Comparison of ENCODE assay signal across 8 mouse cellular contexts in the genomic region with DNA sequence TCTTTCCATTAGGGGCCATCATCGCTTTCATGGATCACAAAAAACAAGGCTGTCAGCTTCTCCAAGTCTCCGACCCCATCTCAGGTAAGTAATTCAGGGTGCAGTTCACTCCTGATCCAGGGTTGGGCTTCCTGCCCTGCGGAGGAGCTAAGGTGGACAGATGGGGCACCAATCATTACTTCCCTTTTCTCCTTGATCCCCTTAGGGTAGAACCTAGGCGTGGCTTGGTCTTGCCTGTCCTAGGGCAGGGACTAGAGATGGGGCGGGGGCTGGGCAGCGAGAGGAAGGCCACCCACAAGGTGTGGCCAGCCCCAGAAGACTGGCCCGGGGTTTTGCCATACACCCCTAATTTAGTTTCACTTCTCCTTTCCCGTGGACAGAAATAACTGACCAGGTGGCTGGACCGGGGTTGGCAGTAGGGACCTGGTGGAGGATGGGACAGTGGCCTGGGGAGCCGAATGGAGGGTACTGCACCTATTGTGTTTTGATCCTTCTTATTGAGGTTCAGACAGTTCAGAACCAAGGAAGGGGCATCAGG. TPM values are rescaled to one million over a fixed set of nuclear protein-coding genes. Genes with fewer than 3 reads are reported as not detected.
DNase-seq lines count a peak whose midpoint lies in the region; ATAC-seq and TF ChIP-seq lines count a peak whose summit lies in the region.

No protein-coding gene starts in this region.

- no peaks in the 10 kb centered on the region for H3K9me3 ChIP-seq in embryonic facial prominence, embryonic 15.5 days (replicated peaks)
- no peaks in the 10 kb centered on the region for H3K9me3 ChIP-seq in intestine, postnatal 0 days (ENCODE audit: control insufficient read depth)
- no peaks in the 10 kb centered on the region for H3K9me3 ChIP-seq in midbrain, embryonic 10.5 days (replicated peaks)

- H3K4me2 ChIP-seq in embryonic facial prominence, embryonic 15.5 days (replicated peaks) = peak overlapping the region; percentile 73
- H3K4me2 ChIP-seq in intestine, postnatal 0 days (replicated peaks; ENCODE audit: low read depth) = peak overlapping the region; percentile 86

- H3K27me3 ChIP-seq in embryonic facial prominence, embryonic 15.5 days = peaks cover 33% of the 10 kb centered on the region
- peaks cover 12% of the 10 kb centered on the region; the same call in 1 of the 2 replicates for H3K27me3 ChIP-seq in intestine, postnatal 0 days (replicated peaks; ENCODE audit: control insufficient read depth, insufficient read depth, low read length)
- H3K27me3 ChIP-seq in midbrain, embryonic 10.5 days (ENCODE audit: low read depth, poor library complexity, severe bottlenecking) = peaks cover 69% of the 10 kb centered on the region

- no peak for TF ChIP-seq CTCF in layer of hippocampus, adult 2 months (conservative IDR thresholded peaks at IDR 0.05)
- TF ChIP-seq CTCF in intestine, postnatal 0 days (IDR thresholded peaks at IDR 0.05; ENCODE audit: low read depth) = no peak

- H3K9ac ChIP-seq in embryonic facial prominence, embryonic 15.5 days = no peak overlapping the region
- H3K9ac ChIP-seq in intestine, postnatal 0 days (ENCODE audit: low read depth, low read length) = peak overlapping the region; percentile 45; the same call in 1 of the 2 replicates

- ATAC-seq in embryonic facial prominence, embryonic 15.5 days (ENCODE audit: insufficient number of reproducible peaks, low FRiP score, low TSS enrichment, low read depth) = no peak
- ATAC-seq in intestine, postnatal 0 days = no peak

- peaks cover 33% of the 10 kb centered on the region for H3K4me1 ChIP-seq in embryonic facial prominence, embryonic 15.5 days
- H3K4me1 ChIP-seq in intestine, postnatal 0 days (replicated peaks; ENCODE audit: control insufficient read depth, insufficient read depth, low read length) = peaks cover 9% of the 10 kb centered on the region
- H3K4me1 ChIP-seq in midbrain, embryonic 10.5 days = peaks cover 22% of the 10 kb centered on the region

- H3K27ac ChIP-seq in layer of hippocampus, adult 2 months = no peak overlapping the region
- H3K27ac ChIP-seq in embryonic facial prominence, embryonic 15.5 days (replicated peaks) = no peak overlapping the region
- H3K27ac ChIP-seq in intestine, postnatal 0 days (ENCODE audit: low read depth, low read length) = no peak overlapping the region
- H3K27ac ChIP-seq in midbrain, embryonic 10.5 days (replicated peaks) = no peak overlapping the region

- WGBS in embryonic facial prominence, embryonic 15.5 days = 18% methylated on average over 10 of the region's 10 CpGs
- 18% methylated on average over 10 of the region's 10 CpGs for WGBS in intestine, postnatal 0 days
- WGBS in midbrain, embryonic 10.5 days = 25% methylated on average over 10 of the region's 10 CpGs

- peaks cover 27% of the 10 kb centered on the region for H3K36me3 ChIP-seq in embryonic facial prominence, embryonic 15.5 days
- H3K36me3 ChIP-seq in intestine, postnatal 0 days (ENCODE audit: control insufficient read depth, insufficient read depth) = peaks cover 31% of the 10 kb centered on the region
- H3K36me3 ChIP-seq in midbrain, embryonic 10.5 days = peaks cover 35% of the 10 kb centered on the region

- no peak for DNase-seq in layer of hippocampus, adult 2 months (ENCODE audit: low spot score in 2 of 2)
- DNase-seq in layer of hippocampus, adult 18-20 months (ENCODE audit: low spot score in 2 of 2) = no peak
- no peak for DNase-seq in midbrain, embryonic 10.5 days (ENCODE audit: low spot score)
- DNase-seq in ovary, postnatal 36 days (ENCODE audit: low spot score) = no peak
- DNase-seq in frontal cortex, postnatal 25 days (ENCODE audit: low spot score in 2 of 2) = no peak
- no peak for DNase-seq in kidney, postnatal 10 days

- H3K4me3 ChIP-seq in layer of hippocampus, adult 2 months = peak overlapping the region; percentile 58
- peak overlapping the region; percentile 39 for H3K4me3 ChIP-seq in embryonic facial prominence, embryonic 15.5 days (replicated peaks)
- H3K4me3 ChIP-seq in intestine, postnatal 0 days (ENCODE audit: low read depth, low read length) = peak overlapping the region; percentile 43
- peak overlapping the region; percentile 50 for H3K4me3 ChIP-seq in midbrain, embryonic 10.5 days

RNA-seq across cellular contexts. Expression of a gene that starts 0.6 kb away (rescaled TPM):
- total RNA-seq in layer of hippocampus, adult 2 months (2021) = 10 to 100 TPM; 38.8 to 43.9 TPM
- 10 to 100 TPM; 44.4 to 45.6 TPM for total RNA-seq in layer of hippocampus, adult 18-20 months (2021)
- polyA plus RNA-seq in embryonic facial prominence, embryonic 15.5 days (2015; fragmentation: Nextera tagmentation; extraction: Ambion mirVana) = 149 and 162 TPM in 2 replicates
- 99.5 and 102 TPM in 2 replicates for polyA plus RNA-seq in intestine, postnatal 0 days (2015; fragmentation: Nextera tagmentation; extraction: Ambion mirVana)
- 177 TPM in 2 replicates for polyA plus RNA-seq in midbrain, embryonic 10.5 days (2016; fragmentation: Nextera tagmentation; extraction: Ambion mirVana)

RNA-seq across cellular contexts. Expression of a gene that starts 0.9 kb away (rescaled TPM):
- under 1 TPM; 0.81 to 0.95 TPM for total RNA-seq in layer of hippocampus, adult 2 months (2021)
- under 1 TPM; 0.74 to 0.89 TPM for total RNA-seq in layer of hippocampus, adult 18-20 months (2021)
- 1.5 and 2.2 TPM in 2 replicates for polyA plus RNA-seq in embryonic facial prominence, embryonic 15.5 days (2015; fragmentation: Nextera tagmentation; extraction: Ambion mirVana)
- polyA plus RNA-seq in intestine, postnatal 0 days (2015; fragmentation: Nextera tagmentation; extraction: Ambion mirVana) = 0.14 TPM in 1 of 2 replicates, not detected in the other
- polyA plus RNA-seq in midbrain, embryonic 10.5 days (2016; fragmentation: Nextera tagmentation; extraction: Ambion mirVana) = 0.10 and 0.22 TPM in 2 replicates

RNA-seq across cellular contexts. Expression of a gene that starts 15.1 kb away (rescaled TPM):
- 100 to 1,000 TPM; 116 to 118 TPM for total RNA-seq in layer of hippocampus, adult 2 months (2021)
- total RNA-seq in layer of hippocampus, adult 18-20 months (2021) = 100 to 1,000 TPM; 122 to 129 TPM
- polyA plus RNA-seq in embryonic facial prominence, embryonic 15.5 days (2015; fragmentation: Nextera tagmentation; extraction: Ambion mirVana) = 31.4 and 36.0 TPM in 2 replicates
- polyA plus RNA-seq in intestine, postnatal 0 days (2015; fragmentation: Nextera tagmentation; extraction: Ambion mirVana) = 13.9 and 15.0 TPM in 2 replicates
- 20.3 and 20.5 TPM in 2 replicates for polyA plus RNA-seq in midbrain, embryonic 10.5 days (2016; fragmentation: Nextera tagmentation; extraction: Ambion mirVana)

RNA-seq across cellular contexts. Expression of a gene that starts 26.3 kb away (rescaled TPM):
- total RNA-seq in layer of hippocampus, adult 2 months (2021) = 100 to 1,000 TPM in 1 of 2 experiments, 10 to 100 TPM in 1; 95.4 to 112 TPM
- 10 to 100 TPM; 79.5 to 81.8 TPM for total RNA-seq in layer of hippocampus, adult 18-20 months (2021)
- polyA plus RNA-seq in embryonic facial prominence, embryonic 15.5 days (2015; fragmentation: Nextera tagmentation; extraction: Ambion mirVana) = 58.3 and 66.1 TPM in 2 replicates
- polyA plus RNA-seq in intestine, postnatal 0 days (2015; fragmentation: Nextera tagmentation; extraction: Ambion mirVana) = 14.8 and 16.9 TPM in 2 replicates
- 51.8 and 61.1 TPM in 2 replicates for polyA plus RNA-seq in midbrain, embryonic 10.5 days (2016; fragmentation: Nextera tagmentation; extraction: Ambion mirVana)

RNA-seq across cellular contexts. Expression of a gene that starts 51.3 kb away (rescaled TPM):
- 10 to 100 TPM in 1 of 2 experiments, 1 to 10 TPM in 1; 9.8 to 11.3 TPM for total RNA-seq in layer of hippocampus, adult 2 months (2021)
- total RNA-seq in layer of hippocampus, adult 18-20 months (2021) = 1 to 10 TPM; 9.1 to 9.7 TPM
- polyA plus RNA-seq in embryonic facial prominence, embryonic 15.5 days (2015; fragmentation: Nextera tagmentation; extraction: Ambion mirVana) = 14.0 and 15.8 TPM in 2 replicates
- polyA plus RNA-seq in intestine, postnatal 0 days (2015; fragmentation: Nextera tagmentation; extraction: Ambion mirVana) = 10.5 and 10.6 TPM in 2 replicates
- polyA plus RNA-seq in midbrain, embryonic 10.5 days (2016; fragmentation: Nextera tagmentation; extraction: Ambion mirVana) = 3.8 and 4.7 TPM in 2 replicates
